Mouse (Mus musculus): ENCODE measurements at regions not wholly inside any gene's neighbourhood (a gene's known extent, or its start where the extent isn't known, plus 50 kb on each side); places are given as distances from the start of the nearest gene placed in this dataset.

- H3K27ac ChIP-seq (ENCODE audit: low read depth, low read length) = no peak overlapping the region
- ATAC-seq (replicated peaks; ENCODE audit: low FRiP score) (no peak), DNase-seq (ENCODE audit: low spot score) (no peak)
- 74% methylated on average over 4 of the region's 4 CpGs for WGBS
- H3K4me1 ChIP-seq (replicated peaks; ENCODE audit: control insufficient read depth, insufficient read depth, low read length) = no peaks in the 10 kb centered on the region; the same call in 1 of the 2 replicates
- H3K36me3 ChIP-seq (ENCODE audit: control insufficient read depth, insufficient read depth, low read length) = no peaks in the 10 kb centered on the region
- no peak overlapping the region for H3K4me2 ChIP-seq
- no peaks in the 10 kb centered on the region for H3K9me3 ChIP-seq (ENCODE audit: control insufficient read depth, low read length)
- H3K27me3 ChIP-seq (replicated peaks; ENCODE audit: control insufficient read depth, insufficient read depth, low read length) = no peaks in the 10 kb centered on the region
- H3K4me3 ChIP-seq (ENCODE audit: low read depth, low read length) = no peak overlapping the region
- no peak overlapping the region for H3K9ac ChIP-seq (ENCODE audit: low read depth, low read length)
These were observed 78.2 kb upstream of the Arl4c start for GRCm38 (mm10) chr1:88780262-88780661.

- Histone ChIP-seq H3K9me3 (ENCODE audit: control insufficient read depth, low read length) (no peaks in the 10 kb centered on the region), H3K36me3 (ENCODE audit: control insufficient read depth, insufficient read depth, low read length) (no peaks in the 10 kb centered on the region), H3K4me1 (replicated peaks; ENCODE audit: control insufficient read depth, insufficient read depth, low read length) (no peaks in the 10 kb centered on the region; the same call in 1 of the 2 replicates), H3K27me3 (replicated peaks; ENCODE audit: control insufficient read depth, insufficient read depth, low read length) (no peaks in the 10 kb centered on the region), H3K9ac (ENCODE audit: low read depth, low read length) (no peak overlapping the region), H3K4me2 (no peak overlapping the region), H3K27ac (ENCODE audit: low read depth, low read length) (no peak overlapping the region), H3K4me3 (ENCODE audit: low read depth, low read length) (no peak overlapping the region)
- ATAC-seq (replicated peaks; ENCODE audit: low FRiP score) (no peak), DNase-seq (ENCODE audit: low spot score) (no peak)
- WGBS = 82% methylated on average over 4 of the region's 4 CpGs
These were observed 81.1 kb upstream of the Arl4c start for GRCm38 (mm10) chr1:88783083-88783482.

GRCm38 (mm10) chr1:88784866-88785620 is 83.0 kb upstream of the Arl4c start:
- no peak overlapping the region for H3K4me2 ChIP-seq
- no peaks in the 10 kb centered on the region for H3K4me1 ChIP-seq (replicated peaks; ENCODE audit: control insufficient read depth, insufficient read depth, low read length)
- no peak overlapping the region for H3K9ac ChIP-seq (ENCODE audit: low read depth, low read length)
- no peaks in the 10 kb centered on the region for H3K9me3 ChIP-seq (ENCODE audit: control insufficient read depth, low read length)
- no peak overlapping the region for H3K4me3 ChIP-seq (ENCODE audit: low read depth, low read length)
- DNase-seq (ENCODE audit: low spot score) (no peak), ATAC-seq (replicated peaks; ENCODE audit: low FRiP score) (no peak)
- no peaks in the 10 kb centered on the region for H3K27me3 ChIP-seq (replicated peaks; ENCODE audit: control insufficient read depth, insufficient read depth, low read length)
- no peaks in the 10 kb centered on the region for H3K36me3 ChIP-seq (ENCODE audit: control insufficient read depth, insufficient read depth, low read length)
- 42% methylated on average over 4 of the region's 5 CpGs for WGBS
- no peak overlapping the region for H3K27ac ChIP-seq (ENCODE audit: low read depth, low read length)

- WGBS = 71% methylated on average over 14 of the region's 14 CpGs
- DNase-seq (ENCODE audit: low spot score) = no peak
- no peak overlapping the region for H3K4me2 ChIP-seq
- H3K4me1 ChIP-seq (replicated peaks; ENCODE audit: control insufficient read depth, insufficient read depth, low read length) = no peaks in the 10 kb centered on the region
- H3K9me3 ChIP-seq (ENCODE audit: control insufficient read depth, low read length) = no peaks in the 10 kb centered on the region
- no peaks in the 10 kb centered on the region for H3K36me3 ChIP-seq (ENCODE audit: control insufficient read depth, insufficient read depth, low read length)
- no peaks in the 10 kb centered on the region for H3K27me3 ChIP-seq (replicated peaks; ENCODE audit: control insufficient read depth, insufficient read depth, low read length)
- H3K4me3 ChIP-seq (ENCODE audit: low read depth, low read length) = no peak overlapping the region
- no peak overlapping the region for H3K9ac ChIP-seq (ENCODE audit: low read depth, low read length)
- H3K27ac ChIP-seq (ENCODE audit: low read depth, low read length) = no peak overlapping the region
- no peak for ATAC-seq (replicated peaks; ENCODE audit: low FRiP score)
These were observed 84.0 kb upstream of the Arl4c start for GRCm38 (mm10) chr1:88786066-88786465.

GRCm38 (mm10) chr1:88790674-88791073 is 88.7 kb upstream of the Arl4c start:
- WGBS = 82% methylated on average over 7 of the region's 7 CpGs
- Histone ChIP-seq H3K27me3 (replicated peaks; ENCODE audit: control insufficient read depth, insufficient read depth, low read length) (no peaks in the 10 kb centered on the region), H3K4me3 (ENCODE audit: low read depth, low read length) (no peak overlapping the region), H3K36me3 (ENCODE audit: control insufficient read depth, insufficient read depth, low read length) (no peaks in the 10 kb centered on the region), H3K4me1 (replicated peaks; ENCODE audit: control insufficient read depth, insufficient read depth, low read length) (no peaks in the 10 kb centered on the region), H3K9me3 (ENCODE audit: control insufficient read depth, low read length) (no peaks in the 10 kb centered on the region), H3K4me2 (no peak overlapping the region), H3K9ac (ENCODE audit: low read depth, low read length) (no peak overlapping the region), H3K27ac (ENCODE audit: low read depth, low read length) (no peak overlapping the region)
- no peak for ATAC-seq (replicated peaks; ENCODE audit: low FRiP score)
- DNase-seq (ENCODE audit: low spot score) = no peak

GRCm38 (mm10) chr1:88794926-88795325 is 92.9 kb upstream of the Arl4c start:
- WGBS = 89% methylated on average over 10 of the region's 10 CpGs
- no peak for DNase-seq (ENCODE audit: low spot score)
- Histone ChIP-seq H3K9me3 (ENCODE audit: control insufficient read depth, low read length) (no peaks in the 10 kb centered on the region), H3K9ac (ENCODE audit: low read depth, low read length) (no peak overlapping the region), H3K36me3 (ENCODE audit: control insufficient read depth, insufficient read depth, low read length) (no peaks in the 10 kb centered on the region), H3K27me3 (replicated peaks; ENCODE audit: control insufficient read depth, insufficient read depth, low read length) (no peaks in the 10 kb centered on the region), H3K4me2 (no peak overlapping the region), H3K4me3 (ENCODE audit: low read depth, low read length) (no peak overlapping the region), H3K4me1 (replicated peaks; ENCODE audit: control insufficient read depth, insufficient read depth, low read length) (no peaks in the 10 kb centered on the region), H3K27ac (ENCODE audit: low read depth, low read length) (no peak overlapping the region)
- no peak for ATAC-seq (replicated peaks; ENCODE audit: low FRiP score)

- 75% methylated on average over 14 of the region's 14 CpGs for WGBS
- H3K4me2 ChIP-seq = no peak overlapping the region
These were observed 96.5 kb upstream of the Arl4c start for GRCm38 (mm10) chr1:88798473-88798872.

GRCm38 (mm10) chr1:88798874-88799273 is 96.9 kb upstream of the Arl4c start:
- H3K36me3 ChIP-seq (ENCODE audit: control insufficient read depth, insufficient read depth, low read length) = no peaks in the 10 kb centered on the region
- no peak for ATAC-seq (replicated peaks; ENCODE audit: low FRiP score)
- H3K27me3 ChIP-seq (replicated peaks; ENCODE audit: control insufficient read depth, insufficient read depth, low read length) = no peaks in the 10 kb centered on the region
- no peak for DNase-seq (ENCODE audit: low spot score)
- 60% methylated on average over 8 of the region's 8 CpGs for WGBS
- H3K4me3 ChIP-seq (ENCODE audit: low read depth, low read length) = no peak overlapping the region
- H3K9me3 ChIP-seq (ENCODE audit: control insufficient read depth, low read length) = no peaks in the 10 kb centered on the region
- no peak overlapping the region for H3K27ac ChIP-seq (ENCODE audit: low read depth, low read length)
- H3K9ac ChIP-seq (ENCODE audit: low read depth, low read length) = no peak overlapping the region
- H3K4me1 ChIP-seq (replicated peaks; ENCODE audit: control insufficient read depth, insufficient read depth, low read length) = no peaks in the 10 kb centered on the region
- no peak overlapping the region for H3K4me2 ChIP-seq

More at GRCm38 (mm10) chr1:88798473-88798872, 96.5 kb upstream of the Arl4c start:
- Histone ChIP-seq H3K4me3 (ENCODE audit: low read depth, low read length) (no peak overlapping the region), H3K36me3 (ENCODE audit: control insufficient read depth, insufficient read depth, low read length) (no peaks in the 10 kb centered on the region), H3K9ac (ENCODE audit: low read depth, low read length) (no peak overlapping the region), H3K4me1 (replicated peaks; ENCODE audit: control insufficient read depth, insufficient read depth, low read length) (no peaks in the 10 kb centered on the region), H3K9me3 (ENCODE audit: control insufficient read depth, low read length) (no peaks in the 10 kb centered on the region), H3K27ac (ENCODE audit: low read depth, low read length) (no peak overlapping the region), H3K27me3 (replicated peaks; ENCODE audit: control insufficient read depth, insufficient read depth, low read length) (no peaks in the 10 kb centered on the region)
- DNase-seq (ENCODE audit: low spot score) (no peak), ATAC-seq (replicated peaks; ENCODE audit: low FRiP score) (no peak)

GRCm38 (mm10) chr1:88799343-88799742 is 97.3 kb upstream of the Arl4c start:
- H3K27ac ChIP-seq (ENCODE audit: low read depth, low read length) = no peak overlapping the region
- DNase-seq (ENCODE audit: low spot score) (no peak), ATAC-seq (replicated peaks; ENCODE audit: low FRiP score) (no peak)
- H3K9ac ChIP-seq (ENCODE audit: low read depth, low read length) = no peak overlapping the region
- WGBS = 55% methylated on average over 7 of the region's 7 CpGs
- no peak overlapping the region for H3K4me2 ChIP-seq
- no peaks in the 10 kb centered on the region for H3K27me3 ChIP-seq (replicated peaks; ENCODE audit: control insufficient read depth, insufficient read depth, low read length)
- H3K9me3 ChIP-seq (ENCODE audit: control insufficient read depth, low read length) = no peaks in the 10 kb centered on the region
- H3K36me3 ChIP-seq (ENCODE audit: control insufficient read depth, insufficient read depth, low read length) = no peaks in the 10 kb centered on the region
- H3K4me3 ChIP-seq (ENCODE audit: low read depth, low read length) = no peak overlapping the region
- H3K4me1 ChIP-seq (replicated peaks; ENCODE audit: control insufficient read depth, insufficient read depth, low read length) = no peaks in the 10 kb centered on the region

Measured in liver, embryonic 11.5 days (tissue).